Mouse (Mus musculus): ENCODE results near the gene Foxo6.

GRCm38 (mm10) chr4:120332405-120332933 is 45.3 kb upstream of the Foxo6 start:
- no peak for TF ChIP-seq USF1 (IDR thresholded peaks at IDR 0.05; ENCODE audit: low read depth)
- no peak for TF ChIP-seq CTCF (IDR thresholded peaks at IDR 0.05; ENCODE audit: control insufficient read depth, insufficient read depth, insufficient read length)
- no peak for TF ChIP-seq MAX (IDR thresholded peaks at IDR 0.05)
